Mouse (Mus musculus): ENCODE data around the gene Accs.
A peak's percentile ranks its signal among the peaks of the same experiment; 100 is the strongest.

Gene Accs

GRCm38 (mm10) chr2:93849505-93850089, at the start of gene Accs:
Accs (minus strand) TSS chr2:93849943.
- peak; percentile 80 to 85 for DNase-seq (ENCODE audit: low spot score in 2 of 2)

GRCm38 (mm10) chr2:93891611-93892280, 42.0 kb upstream of the Accs start:
- DNase-seq (ENCODE audit: low spot score in 2 of 2) = peak in 1 of 2 experiments; percentile 32

DNA sequence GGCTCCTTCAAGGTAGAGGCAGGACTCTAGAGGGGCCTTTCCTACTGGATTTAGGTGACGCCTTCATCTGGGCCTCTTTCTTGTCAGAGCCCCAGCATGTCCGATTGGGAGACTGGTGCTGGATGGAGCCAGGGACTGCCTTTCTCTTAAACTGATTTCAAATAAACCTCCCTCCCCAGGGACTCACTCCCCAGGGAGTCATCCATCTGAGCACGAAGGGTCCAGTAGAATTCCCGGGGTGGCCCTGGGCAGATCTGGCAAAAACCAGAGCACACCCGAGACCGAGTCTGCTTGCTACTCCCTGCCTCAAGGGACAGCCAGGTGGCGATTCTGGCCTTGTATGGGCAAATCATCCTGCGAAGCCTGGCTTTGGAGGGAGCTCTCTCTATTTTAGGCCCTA, 40.4 kb upstream of the Accs start:
- no peak for DNase-seq (ENCODE audit: low spot score in 2 of 2)

DNA sequence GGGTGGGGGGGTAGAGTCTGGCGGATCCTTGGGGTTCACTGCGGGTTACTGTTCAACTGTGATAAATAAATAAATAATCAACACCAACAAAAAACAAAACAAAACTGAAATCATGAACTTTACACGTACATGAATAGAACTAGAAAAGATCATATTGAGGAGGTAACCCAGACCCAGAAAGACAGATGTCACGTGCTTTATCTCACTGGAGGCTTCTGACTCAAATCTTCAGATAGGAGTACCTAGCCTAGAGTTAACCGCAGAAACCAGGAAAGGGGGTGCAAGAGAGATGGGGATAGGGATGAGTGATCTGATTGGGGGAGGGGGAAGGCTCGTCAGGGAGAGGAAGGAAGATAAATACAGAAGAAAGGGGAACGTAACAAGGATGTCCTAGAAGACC, 39.3 kb upstream of the Accs start:
- DNase-seq (ENCODE audit: low spot score in 2 of 2) = no peak

GRCm38 (mm10) chr2:93888366-93888765, 38.6 kb upstream of the Accs start:
- DNase-seq (ENCODE audit: low spot score in 2 of 2) = no peak

DNA sequence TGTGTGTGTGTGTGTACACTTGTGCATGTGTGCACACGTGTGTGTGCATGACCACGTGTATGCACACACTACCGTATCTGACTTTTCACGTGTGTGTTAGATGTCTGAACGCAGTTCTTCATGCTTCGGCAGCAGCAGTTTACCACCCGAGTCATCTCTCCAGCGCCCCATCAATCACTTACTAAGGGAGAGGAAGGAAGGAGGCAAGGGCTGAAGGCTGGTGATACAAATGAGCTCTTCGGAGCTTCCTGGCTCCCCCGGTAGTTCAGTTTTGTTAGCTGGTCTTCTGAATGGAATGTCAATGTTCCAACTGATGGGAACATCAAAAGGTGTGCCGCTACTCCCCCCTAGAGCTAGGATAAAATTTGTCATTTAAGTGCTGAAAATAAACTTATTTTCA, 37.5 kb upstream of the Accs start:
- no peak for DNase-seq (ENCODE audit: low spot score in 2 of 2)

DNA sequence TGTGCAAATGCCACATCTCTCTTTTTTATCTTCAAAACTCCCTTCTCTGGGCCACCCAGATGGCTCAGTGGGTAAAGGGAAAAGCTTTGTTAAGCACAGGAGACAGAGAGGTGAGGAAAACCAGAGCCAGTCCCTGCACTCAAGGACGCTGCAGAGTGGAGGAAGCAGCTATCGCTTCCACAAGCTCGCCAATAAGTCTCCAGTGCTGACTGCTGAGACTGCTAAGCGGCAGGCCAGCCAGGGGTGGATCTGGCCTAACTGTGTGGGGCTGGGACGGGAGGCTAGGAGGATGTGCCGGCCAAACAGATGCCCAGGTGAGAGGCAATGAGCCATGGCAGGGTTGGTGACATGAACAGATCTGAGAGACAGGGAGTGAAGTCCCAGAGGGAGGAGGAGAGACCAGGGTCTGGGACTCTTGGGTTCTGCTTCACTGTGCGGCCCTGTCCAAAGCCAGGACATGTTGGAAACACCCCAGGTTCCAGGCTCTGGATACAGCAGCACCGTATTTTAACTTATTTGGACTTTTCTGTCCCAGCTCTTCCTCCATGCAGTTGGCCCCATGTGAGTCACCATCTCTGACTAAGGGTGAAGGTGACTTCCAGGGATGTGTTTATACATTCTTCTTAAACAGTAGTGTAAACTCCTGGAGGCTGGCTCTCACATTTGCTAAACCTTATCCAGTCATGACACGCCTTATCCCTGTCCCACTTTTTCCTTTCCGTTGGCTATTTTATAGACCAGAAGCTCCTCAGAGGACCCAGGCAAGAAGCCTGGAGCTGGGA, 36.5 kb upstream of the Accs start:
- DNase-seq (ENCODE audit: low spot score in 2 of 2) = no peak

- no peak for DNase-seq (ENCODE audit: low spot score in 2 of 2)
Observed at GRCm38 (mm10) chr2:93883066-93883465, 33.3 kb upstream of the Accs start.

- no peak for DNase-seq (ENCODE audit: low spot score in 2 of 2)
Observed at GRCm38 (mm10) chr2:93881640-93882367, 32.1 kb upstream of the Accs start.

DNA sequence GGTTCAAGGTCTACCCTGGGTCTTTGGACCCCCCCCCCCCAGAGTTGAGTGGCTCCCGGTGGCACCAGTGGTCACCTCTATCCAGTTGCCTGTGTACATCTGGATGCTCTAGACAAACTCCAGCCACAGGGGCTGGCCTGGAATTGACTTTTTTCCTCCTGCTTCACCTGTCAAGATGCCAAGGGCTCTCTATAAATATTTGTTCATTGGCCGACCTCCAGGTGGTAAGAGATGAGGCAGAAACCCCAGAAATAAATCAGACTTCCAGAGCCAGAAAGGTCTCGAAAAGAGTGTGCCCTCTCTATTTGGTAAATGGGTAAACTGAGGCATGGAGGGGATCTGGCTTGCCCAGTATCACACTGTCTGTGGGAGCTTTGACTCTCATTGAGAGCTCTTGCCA, 31.2 kb upstream of the Accs start:
- no peak for DNase-seq (ENCODE audit: low spot score in 2 of 2)

- peak in 1 of 2 experiments; percentile 10 for DNase-seq (ENCODE audit: low spot score in 2 of 2)
Observed at GRCm38 (mm10) chr2:93880450-93880849, 30.7 kb upstream of the Accs start.

GRCm38 (mm10) chr2:93877005-93877404, 27.3 kb upstream of the Accs start:
- peak; percentile 15 to 31 for DNase-seq (ENCODE audit: low spot score in 2 of 2)

DNA sequence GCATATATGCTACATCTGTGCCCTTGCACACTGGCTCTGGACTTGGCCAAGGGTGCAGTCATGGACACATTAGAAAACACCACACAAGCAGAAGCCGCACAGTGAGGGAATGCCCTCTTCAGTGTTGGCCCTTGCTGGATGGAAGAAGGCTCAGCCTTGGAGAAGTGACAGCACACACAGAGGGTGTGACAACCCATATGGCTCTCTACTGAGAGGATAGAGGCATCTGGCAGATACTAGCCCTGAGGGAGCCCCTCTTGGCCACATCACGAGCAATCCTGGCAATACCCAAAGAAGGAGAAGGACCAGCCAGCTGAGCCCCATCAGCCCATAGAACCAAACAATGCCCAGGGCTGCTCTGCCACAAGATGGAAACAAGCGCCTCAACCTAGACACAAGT, 24.9 kb upstream of the Accs start:
- DNase-seq (ENCODE audit: low spot score in 2 of 2) = no peak

- DNase-seq (ENCODE audit: low spot score in 2 of 2) = peak; percentile 44 to 58
Observed at GRCm38 (mm10) chr2:93874227-93874514, 24.4 kb upstream of the Accs start.

DNA sequence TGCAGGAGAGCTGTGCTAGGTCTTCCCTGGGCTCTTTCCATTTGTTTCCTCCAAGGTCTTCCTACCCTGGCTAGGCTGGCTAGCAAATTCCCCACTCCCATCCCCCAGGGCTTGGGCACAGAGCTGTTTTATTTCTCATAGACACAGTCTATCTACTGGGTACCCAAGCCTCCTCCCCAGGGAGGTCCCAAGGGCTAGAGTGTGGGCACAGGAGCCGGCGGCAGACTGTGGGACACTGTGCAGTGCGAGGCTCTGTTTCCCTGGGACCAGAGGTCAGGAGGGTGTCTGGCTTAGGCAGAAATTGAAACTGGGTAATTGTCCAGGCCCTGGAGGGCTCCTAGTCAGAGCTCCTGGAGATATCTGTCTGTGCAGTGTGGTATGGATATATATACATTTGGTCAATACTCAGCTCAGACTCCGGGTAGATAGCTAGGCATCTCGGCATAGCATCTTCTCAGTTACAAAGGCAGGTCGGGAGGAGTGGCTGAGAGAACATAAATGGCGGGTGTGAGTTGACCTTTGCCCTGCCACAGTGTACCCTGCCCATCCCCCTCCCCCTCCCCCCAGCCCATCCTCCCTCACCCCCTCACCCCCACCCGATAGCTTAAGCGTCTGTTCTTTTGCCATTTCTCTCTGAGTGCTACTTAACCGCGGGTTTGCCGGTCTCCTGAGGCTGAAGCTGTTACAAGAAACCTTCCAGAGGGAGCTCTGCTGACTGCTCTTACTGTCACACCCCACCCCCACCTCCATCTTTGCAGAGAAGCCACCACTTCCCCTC, 23.9 kb upstream of the Accs start:
- DNase-seq (ENCODE audit: low spot score in 2 of 2) = no peak

DNA sequence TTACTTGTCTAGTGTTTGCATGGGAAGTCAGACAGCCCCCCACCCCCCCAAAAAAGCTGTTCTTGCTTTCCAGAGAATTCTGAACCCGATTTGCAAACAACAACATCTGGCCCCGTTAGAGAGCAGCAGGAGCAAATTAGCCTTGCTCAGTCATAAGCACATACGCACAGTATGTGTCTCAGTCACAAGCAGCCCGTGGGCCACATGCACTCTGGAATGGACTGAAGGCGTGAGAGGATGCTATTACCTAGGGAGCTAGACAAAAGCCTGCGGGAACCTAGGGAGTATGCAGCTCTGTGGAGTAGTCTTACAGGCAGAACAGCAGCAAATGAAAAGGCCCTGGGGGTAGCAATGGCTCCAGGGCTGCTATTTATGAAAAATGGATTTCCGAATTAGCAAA, 22.5 kb upstream of the Accs start:
- no peak for DNase-seq (ENCODE audit: low spot score in 2 of 2)

- no peak for DNase-seq (ENCODE audit: low spot score in 2 of 2)
Observed at GRCm38 (mm10) chr2:93871411-93871925, 21.7 kb upstream of the Accs start.

DNA sequence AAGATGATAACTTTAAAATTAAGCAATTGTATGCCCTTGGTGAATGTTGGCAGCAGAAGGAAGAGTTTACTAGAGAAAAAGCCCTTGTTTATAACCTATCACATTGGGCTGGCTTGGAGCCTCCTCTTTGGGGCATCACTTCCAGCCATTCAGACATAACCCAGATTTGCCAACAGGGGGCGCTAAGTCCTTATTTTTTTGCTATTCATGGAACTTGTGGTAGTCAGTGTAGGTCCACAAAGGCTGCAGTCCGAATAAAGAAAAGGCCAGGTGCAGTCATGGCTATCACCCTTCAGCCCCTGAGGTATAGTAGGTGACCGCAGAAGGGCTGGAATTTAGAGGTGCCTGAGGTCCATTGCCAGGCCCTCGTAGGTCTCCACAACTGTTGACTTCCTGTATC, 21.1 kb upstream of the Accs start:
- peak; percentile 18 to 40 for DNase-seq (ENCODE audit: low spot score in 2 of 2)

GRCm38 (mm10) chr2:93869107-93869600, 19.4 kb upstream of the Accs start, which contains the start of gene Accsl:
Accsl (minus strand) TSS chr2:93869157.
- no peak for DNase-seq (ENCODE audit: low spot score in 2 of 2)

- no peak for DNase-seq (ENCODE audit: low spot score in 2 of 2)
Observed at GRCm38 (mm10) chr2:93868566-93868965, 18.8 kb upstream of the Accs start.

- no peak for DNase-seq (ENCODE audit: low spot score in 2 of 2)
Observed at GRCm38 (mm10) chr2:93863229-93863628, 13.5 kb upstream of the Accs start.

Data from heart, adult 9 months (tissue).